Mouse (Mus musculus) G1E (cell line): ENCODE results near the gene Zkscan1.

Experiments
- CTCF ChIP-seq: IDR thresholded peaks from 2 replicates; pipeline ENCODE4 v1.5.1; 2012; ENCODE audit warnings: low read depth, low read length, inconsistent platforms, mixed read lengths
- GATA1 ChIP-seq: IDR thresholded peaks from 2 replicates; pipeline ENCODE4 v1.6.1; 2012; ENCODE audit warnings: borderline replicate concordance, low read length, inconsistent platforms, mixed read lengths
- GATA2 ChIP-seq: IDR thresholded peaks from 2 replicates; pipeline ENCODE4 v1.6.1; 2012; ENCODE audit warnings: low read depth, low read length, inconsistent platforms, borderline replicate concordance
- POLR2AphosphoS5 ChIP-seq: IDR thresholded peaks from 2 replicates; pipeline ENCODE4 v1.6.1; 2012; ENCODE audit warnings: low read depth, low read length, inconsistent platforms; ENCODE audit not compliant: insufficient replicate concordance
- TAL1 ChIP-seq: conservative IDR thresholded peaks from 2 replicates; pipeline ENCODE4 v1.6.1; 2012; ENCODE audit warnings: low read depth, low read length, inconsistent platforms, mixed read lengths

GRCm38 (mm10) chr5:138090271-138090670 lies 5.4 kb downstream of the Zkscan1 start:
- TF ChIP-seq GATA1 (no peak), CTCF (no peak), TAL1 (no peak), GATA2 (no peak), POLR2AphosphoS5 (no peak)
